Comparison of ENCODE assay signal across 11 mouse cellular contexts in genomic region chr1:167245180-167245641, GRCm38 (mm10). TPM values are rescaled to one million over a fixed set of nuclear protein-coding genes. Genes with fewer than 3 reads are reported as not detected.
A peak's percentile ranks its signal among the peaks of the same experiment; 100 is the strongest.
DNase-seq lines count a peak whose midpoint lies in the region; ATAC-seq and TF ChIP-seq lines count a peak whose summit lies in the region.
"Had no signal": no experiment of that assay in that cellular context is flagged by ENCODE, and none has a peak within 500 bp of the region (broad histone marks: within the 10 kb centered on the region; RNA-seq: fewer than 3 reads in every experiment).

No protein-coding gene starts in this region.

- no peak for DNase-seq in G1E (ENCODE audit: low spot score)
- DNase-seq in embryo, embryonic 9.5 days (ENCODE audit: extremely low spot score): no peak
- DNase-seq in midbrain, embryonic 14.5 days: no peak
- no peak for DNase-seq in layer of hippocampus, adult 9-10 months (ENCODE audit: low spot score)
- DNase-seq: cerebellum, adult 11 months had no signal

- WGBS in intestine, embryonic 15.5 days: 57% methylated on average over 9 of the region's 9 CpGs
- WGBS in intestine, postnatal 0 days: 62% methylated on average over 9 of the region's 9 CpGs
- 54% methylated on average over 9 of the region's 9 CpGs for WGBS in intestine, embryonic 16.5 days
- WGBS in stomach, embryonic 16.5 days: 55% methylated on average over 9 of the region's 9 CpGs
- 88% methylated on average over 9 of the region's 9 CpGs for WGBS in midbrain, embryonic 14.5 days

- no peak for ATAC-seq in intestine, embryonic 15.5 days
- ATAC-seq in intestine, postnatal 0 days: no peak
- no peak for ATAC-seq in G1E (ENCODE audit: extremely low read depth, insufficient number of reproducible peaks, low FRiP score, poor library complexity, severe bottlenecking)
- peak; percentile 32; the same call in 1 of the 2 replicates for ATAC-seq in intestine, embryonic 16.5 days
- ATAC-seq in stomach, embryonic 16.5 days (ENCODE audit: insufficient read depth, low FRiP score): no peak
- no peak for ATAC-seq in midbrain, embryonic 14.5 days (ENCODE audit: low FRiP score, low TSS enrichment)

- no peak for TF ChIP-seq CTCF in intestine, postnatal 0 days (IDR thresholded peaks at IDR 0.05; ENCODE audit: low read depth)
- TF ChIP-seq CTCF in G1E (IDR thresholded peaks at IDR 0.05; ENCODE audit: low read depth, low read length): no peak

- H3K9ac ChIP-seq in intestine, embryonic 15.5 days: no peak overlapping the region
- H3K9ac ChIP-seq in intestine, postnatal 0 days (ENCODE audit: low read depth, low read length): no peak overlapping the region
- no peak overlapping the region for H3K9ac ChIP-seq in intestine, embryonic 16.5 days (ENCODE audit: low read depth, low read length)
- 0 out of 2 replicates have a peak overlapping the region, but pooled peaks have one; percentile 14 for H3K9ac ChIP-seq in stomach, embryonic 16.5 days (ENCODE audit: low read length)
- H3K9ac ChIP-seq in midbrain, embryonic 14.5 days (replicated peaks; ENCODE audit: low read length): no peak overlapping the region
- H3K9ac ChIP-seq: stomach, embryonic 15.5 days had no signal

- H3K4me2 ChIP-seq in intestine, embryonic 15.5 days (replicated peaks): no peak overlapping the region
- no peak overlapping the region for H3K4me2 ChIP-seq in intestine, postnatal 0 days (replicated peaks; ENCODE audit: low read depth)
- H3K4me2 ChIP-seq in intestine, embryonic 16.5 days (ENCODE audit: low read depth, low read length): no peak overlapping the region
- no peak overlapping the region for H3K4me2 ChIP-seq in stomach, embryonic 16.5 days (ENCODE audit: low read depth, low read length)
- no peak overlapping the region for H3K4me2 ChIP-seq in midbrain, embryonic 14.5 days (ENCODE audit: low read length)
- H3K4me2 ChIP-seq: stomach, embryonic 15.5 days had no signal

- H3K9me3 ChIP-seq in intestine, embryonic 15.5 days: no peaks in the 10 kb centered on the region
- no peaks in the 10 kb centered on the region for H3K9me3 ChIP-seq in intestine, postnatal 0 days (ENCODE audit: control insufficient read depth)
- no peaks in the 10 kb centered on the region for H3K9me3 ChIP-seq in G1E (replicated peaks)
- H3K9me3 ChIP-seq in intestine, embryonic 16.5 days (ENCODE audit: control insufficient read depth, low read length): no peaks in the 10 kb centered on the region
- no peaks in the 10 kb centered on the region for H3K9me3 ChIP-seq in stomach, embryonic 16.5 days (replicated peaks; ENCODE audit: control insufficient read depth, low read length)
- H3K9me3 ChIP-seq in midbrain, embryonic 14.5 days (ENCODE audit: control insufficient read depth, low read length): no peaks in the 10 kb centered on the region
- H3K9me3 ChIP-seq: stomach, embryonic 15.5 days had no signal

- H3K36me3 ChIP-seq in intestine, embryonic 15.5 days: no peaks in the 10 kb centered on the region
- H3K36me3 ChIP-seq in intestine, postnatal 0 days (ENCODE audit: control insufficient read depth, insufficient read depth): no peaks in the 10 kb centered on the region
- H3K36me3 ChIP-seq in G1E (replicated peaks): peaks cover 60% of the 10 kb centered on the region
- H3K36me3 ChIP-seq in intestine, embryonic 16.5 days (ENCODE audit: control insufficient read depth, insufficient read depth, low read length): no peaks in the 10 kb centered on the region
- H3K36me3 ChIP-seq in stomach, embryonic 16.5 days (ENCODE audit: control insufficient read depth, insufficient read depth, low read length): no peaks in the 10 kb centered on the region
- no peaks in the 10 kb centered on the region for H3K36me3 ChIP-seq in midbrain, embryonic 14.5 days (ENCODE audit: control insufficient read depth, insufficient read depth, low read length)
- H3K36me3 ChIP-seq: stomach, embryonic 15.5 days had no signal

- H3K27me3 ChIP-seq in intestine, embryonic 15.5 days (replicated peaks): no peaks in the 10 kb centered on the region
- no peaks in the 10 kb centered on the region for H3K27me3 ChIP-seq in intestine, postnatal 0 days (replicated peaks; ENCODE audit: control insufficient read depth, insufficient read depth, low read length)
- H3K27me3 ChIP-seq in G1E (ENCODE audit: insufficient read depth, low read length): no peaks in the 10 kb centered on the region
- H3K27me3 ChIP-seq in intestine, embryonic 16.5 days (replicated peaks; ENCODE audit: control insufficient read depth, insufficient read depth, low read length): no peaks in the 10 kb centered on the region
- no peaks in the 10 kb centered on the region for H3K27me3 ChIP-seq in stomach, embryonic 16.5 days (ENCODE audit: control insufficient read depth, insufficient read depth, low read length)
- H3K27me3 ChIP-seq in midbrain, embryonic 14.5 days (ENCODE audit: control insufficient read depth, insufficient read depth, low read length): no peaks in the 10 kb centered on the region
- H3K27me3 ChIP-seq: stomach, embryonic 15.5 days had no signal

- peaks cover 29% of the 10 kb centered on the region for H3K4me1 ChIP-seq in intestine, embryonic 15.5 days (replicated peaks)
- no peaks in the 10 kb centered on the region for H3K4me1 ChIP-seq in intestine, postnatal 0 days (replicated peaks; ENCODE audit: control insufficient read depth, insufficient read depth, low read length)
- peaks cover 97% of the 10 kb centered on the region for H3K4me1 ChIP-seq in G1E (ENCODE audit: insufficient read depth, low read depth, low read length)
- peaks cover 35% of the 10 kb centered on the region for H3K4me1 ChIP-seq in intestine, embryonic 16.5 days (ENCODE audit: control insufficient read depth, insufficient read depth, low read length)
- H3K4me1 ChIP-seq in stomach, embryonic 16.5 days (ENCODE audit: control insufficient read depth, insufficient read depth, low read length): peaks cover 65% of the 10 kb centered on the region
- peaks cover 18% of the 10 kb centered on the region for H3K4me1 ChIP-seq in midbrain, embryonic 14.5 days (ENCODE audit: control insufficient read depth, insufficient read depth, low read length)

- H3K4me3 ChIP-seq in intestine, embryonic 15.5 days (replicated peaks): no peak overlapping the region
- H3K4me3 ChIP-seq in intestine, postnatal 0 days (ENCODE audit: low read depth, low read length): no peak overlapping the region
- H3K4me3 ChIP-seq in G1E (ENCODE audit: low read depth, low read length): peak overlapping the region; percentile 6; the same call in 1 of the 2 replicates
- H3K4me3 ChIP-seq in intestine, embryonic 16.5 days (ENCODE audit: low read length): no peak overlapping the region
- no peak overlapping the region for H3K4me3 ChIP-seq in stomach, embryonic 16.5 days (replicated peaks; ENCODE audit: low read length)
- H3K4me3 ChIP-seq in midbrain, embryonic 14.5 days (replicated peaks; ENCODE audit: low read depth, low read length): no peak overlapping the region
- H3K4me3 ChIP-seq: layer of hippocampus, adult 2 months; stomach, embryonic 15.5 days had no signal

- H3K27ac ChIP-seq in intestine, embryonic 15.5 days: 0 out of 2 replicates have a peak overlapping the region, but pooled peaks have one; percentile 0
- no peak overlapping the region for H3K27ac ChIP-seq in intestine, postnatal 0 days (ENCODE audit: low read depth, low read length)
- H3K27ac ChIP-seq in intestine, embryonic 16.5 days (ENCODE audit: low read length): no peak overlapping the region
- no peak overlapping the region for H3K27ac ChIP-seq in stomach, embryonic 16.5 days (ENCODE audit: low read length)
- H3K27ac ChIP-seq in midbrain, embryonic 14.5 days (replicated peaks; ENCODE audit: low read depth, low read length): no peak overlapping the region
- H3K27ac ChIP-seq: layer of hippocampus, adult 2 months; stomach, embryonic 15.5 days had no signal

RNA-seq across cellular contexts. Expression of gene Uck2, which starts 39.9 kb away (rescaled TPM):
- polyA plus RNA-seq in intestine, embryonic 15.5 days (2015; fragmentation: Nextera tagmentation; extraction: Ambion mirVana): 49.5 and 52.3 TPM in 2 replicates
- polyA plus RNA-seq in intestine, postnatal 0 days (2015; fragmentation: Nextera tagmentation; extraction: Ambion mirVana): 10.1 and 10.8 TPM in 2 replicates
- total RNA-seq in G1E (2014; fragmentation: Nextera tagmentation): 465 and 522 TPM in 2 replicates
- total RNA-seq in G1E (2017): 182 and 249 TPM in 2 replicates
- polyA plus RNA-seq in G1E (2012): 555 and 575 TPM in 2 replicates
- polyA plus RNA-seq in intestine, embryonic 16.5 days (2015; fragmentation: Nextera tagmentation; extraction: Ambion mirVana): 30.8 and 36.8 TPM in 2 replicates
- polyA plus RNA-seq in stomach, embryonic 16.5 days (2015; fragmentation: Nextera tagmentation; extraction: Ambion mirVana): 65.4 and 70.9 TPM in 2 replicates
- 51.1 and 54.1 TPM in 2 replicates for polyA plus RNA-seq in midbrain, embryonic 14.5 days (2014; fragmentation: Nextera tagmentation; extraction: Ambion mirVana)
